Mouse (Mus musculus) natural killer cell, adult 2 months (primary cell): Measurements from ENCODE around the gene Zbtb24.

Experiments
- DNase-seq, 2 experiments: peaks; one replicate each; pipeline ENCODE4 v3.0.0; 2022; ENCODE audit warnings: low spot score in 2 of 2

Gene Zbtb24

DNA sequence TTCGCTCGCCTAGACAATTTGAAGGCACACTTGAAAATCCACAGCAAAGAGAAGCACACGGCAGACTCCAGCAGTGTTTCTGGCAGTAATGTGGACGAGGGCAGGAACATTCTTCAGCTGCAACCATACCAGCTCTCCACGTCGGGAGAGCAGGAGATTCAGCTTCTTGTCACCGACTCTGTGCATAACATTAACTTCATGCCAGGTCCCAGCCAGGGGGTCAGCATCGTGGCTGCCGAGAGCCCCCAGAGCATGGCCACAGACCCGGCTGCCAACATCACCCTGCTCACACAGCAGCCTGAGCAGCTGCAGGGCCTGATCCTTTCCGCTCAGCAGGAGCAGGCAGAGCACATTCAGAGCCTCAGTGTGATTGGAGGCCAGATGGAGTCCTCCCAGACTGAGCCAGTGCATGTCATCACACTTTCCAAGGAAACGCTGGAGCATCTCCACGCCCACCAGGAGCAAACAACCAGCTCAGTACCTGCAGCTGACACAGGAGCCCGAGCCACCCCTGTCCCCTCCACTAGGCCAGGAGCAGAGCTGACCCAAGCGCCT, 14.3 kb downstream of the Zbtb24 start:
- no peak for DNase-seq

DNA sequence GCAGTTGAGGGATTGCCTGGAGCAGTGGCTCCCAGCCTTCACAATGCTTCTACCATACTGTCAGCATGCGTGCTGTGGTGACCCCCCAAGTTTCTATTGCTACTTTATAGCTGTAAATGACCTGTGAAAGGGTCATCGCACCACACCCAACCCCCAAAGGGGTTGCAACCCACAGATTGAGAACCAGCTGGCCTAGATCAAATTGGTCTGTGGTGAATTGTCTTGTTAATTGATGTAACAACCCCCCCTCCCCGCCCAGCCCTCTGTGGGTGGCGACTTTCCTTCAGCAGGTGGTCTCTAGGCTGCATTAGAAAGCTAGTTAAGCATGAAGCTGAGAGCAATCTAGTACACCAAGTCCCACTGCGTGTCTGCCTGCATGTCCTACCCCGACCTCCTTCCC, 17.1 kb downstream of the Zbtb24 start:
- DNase-seq, result no peak

DNA sequence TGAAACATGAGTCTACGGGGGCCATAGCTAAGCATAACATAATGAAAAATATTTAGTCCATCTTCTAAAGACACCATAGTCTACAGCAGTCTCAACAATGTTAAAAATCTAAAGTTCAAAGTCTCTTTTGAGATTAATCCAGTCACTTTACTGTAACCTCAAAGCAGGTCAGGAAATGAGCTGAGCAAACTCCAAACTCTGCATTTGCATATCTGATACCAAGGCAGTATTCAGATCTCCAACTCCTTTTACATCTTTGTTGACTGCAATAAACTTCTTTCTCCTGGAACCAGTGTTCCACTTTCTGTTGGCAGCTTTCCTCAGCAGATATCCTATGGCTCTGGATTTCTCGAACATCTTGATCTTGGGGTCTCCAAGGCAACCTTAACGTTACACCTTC, 20.5 kb downstream of the Zbtb24 start:
- no peak for DNase-seq

DNA sequence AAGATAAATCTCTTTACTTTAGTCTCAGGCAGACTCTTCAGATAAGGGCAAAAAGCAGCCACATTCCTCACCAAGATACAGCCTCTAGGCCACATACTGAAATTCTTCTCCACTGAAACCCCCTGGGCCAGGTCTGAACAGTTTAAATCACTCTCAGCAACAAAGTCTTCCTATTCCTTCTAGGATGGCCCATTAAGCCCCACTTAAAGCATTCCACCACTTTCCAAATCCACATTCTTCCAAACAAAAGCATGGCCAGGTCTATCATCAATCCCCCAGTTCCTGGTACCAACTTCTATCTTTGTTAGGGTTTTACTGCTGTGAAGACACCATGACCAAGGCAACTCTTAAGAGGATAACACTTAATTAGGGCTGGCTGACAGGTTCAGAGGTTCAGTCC, 22.4 kb downstream of the Zbtb24 start:
- DNase-seq, result no peak

DNA sequence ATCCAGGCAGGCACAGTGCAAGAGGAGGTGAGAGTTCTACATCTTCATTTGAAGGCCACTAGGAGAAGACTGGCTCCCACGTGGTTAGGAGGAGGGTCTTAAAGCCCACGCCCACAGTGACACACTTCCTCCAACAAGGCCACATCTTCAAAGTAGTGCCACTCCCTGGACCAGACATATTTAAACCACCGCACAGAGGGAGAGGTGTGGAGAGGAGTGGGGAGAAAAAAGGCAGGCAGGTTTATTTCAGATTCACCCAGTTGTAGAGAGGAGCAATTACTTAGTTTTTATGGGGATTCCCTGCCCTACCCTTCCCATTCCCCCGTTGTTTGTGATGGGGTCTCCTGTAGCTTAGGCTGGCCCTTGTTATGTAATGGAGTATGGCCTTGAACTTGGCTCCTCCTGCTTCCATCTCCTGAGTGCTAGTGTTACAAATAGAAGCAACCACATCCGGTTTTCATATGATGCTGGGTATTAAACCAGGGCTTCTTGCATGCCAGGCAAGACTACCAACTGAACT, 22.8 kb downstream of the Zbtb24 start:
- DNase-seq, result peak; percentile 56 to 57

DNA sequence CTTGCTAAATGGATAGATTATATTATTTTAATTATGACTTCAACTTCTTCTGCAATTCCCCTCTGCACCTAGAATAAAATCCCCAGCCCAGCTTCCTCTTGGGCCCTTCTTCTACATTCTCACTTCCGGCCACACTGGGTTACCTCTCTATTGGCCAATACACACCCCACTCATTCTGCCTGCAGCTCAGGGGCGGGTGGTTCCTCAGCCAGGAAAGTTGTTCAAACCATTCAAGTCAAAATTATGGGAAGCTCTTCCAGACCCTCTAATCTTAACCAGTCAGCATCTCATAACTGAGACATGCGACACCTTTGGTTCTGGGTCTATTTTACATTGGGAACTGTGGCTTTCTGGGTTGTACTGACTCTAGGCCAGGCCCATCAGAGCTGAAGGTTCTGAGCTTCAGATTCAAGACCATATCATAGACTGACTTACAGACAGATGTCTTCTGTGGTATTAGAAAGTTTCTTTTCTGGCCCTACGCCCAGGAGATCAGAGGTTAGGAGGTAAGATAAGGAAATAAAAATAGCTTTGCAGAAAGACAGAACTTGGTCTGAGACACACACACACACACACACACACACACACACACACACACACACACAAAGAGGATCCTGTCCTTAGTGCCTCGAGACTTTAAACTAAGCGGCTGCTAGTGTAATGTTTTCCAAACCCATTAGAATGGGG, 23.7 kb downstream of the Zbtb24 start:
- DNase-seq, result peak; percentile 63 to 68

DNA sequence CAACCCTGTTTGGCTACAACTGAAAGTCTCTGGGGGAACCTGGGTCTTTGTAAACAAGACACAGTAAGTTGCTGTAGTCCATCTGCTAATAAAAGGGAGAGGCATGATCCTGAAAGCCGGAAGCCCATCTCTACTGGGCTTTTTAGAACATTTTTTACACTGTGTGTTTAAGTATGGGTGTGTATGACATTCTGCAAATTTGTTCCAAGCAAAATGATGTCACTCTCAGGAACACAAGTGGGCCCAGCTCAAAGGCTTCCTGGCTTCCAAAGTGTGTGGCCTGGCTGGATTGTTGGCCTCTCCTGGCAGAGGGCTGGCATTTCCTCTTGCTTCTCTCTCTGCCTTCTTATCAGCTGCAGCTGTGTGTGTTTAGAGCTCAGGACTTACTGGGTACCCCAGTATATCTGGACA, 24.8 kb downstream of the Zbtb24 start:
- DNase-seq, result no peak

DNA sequence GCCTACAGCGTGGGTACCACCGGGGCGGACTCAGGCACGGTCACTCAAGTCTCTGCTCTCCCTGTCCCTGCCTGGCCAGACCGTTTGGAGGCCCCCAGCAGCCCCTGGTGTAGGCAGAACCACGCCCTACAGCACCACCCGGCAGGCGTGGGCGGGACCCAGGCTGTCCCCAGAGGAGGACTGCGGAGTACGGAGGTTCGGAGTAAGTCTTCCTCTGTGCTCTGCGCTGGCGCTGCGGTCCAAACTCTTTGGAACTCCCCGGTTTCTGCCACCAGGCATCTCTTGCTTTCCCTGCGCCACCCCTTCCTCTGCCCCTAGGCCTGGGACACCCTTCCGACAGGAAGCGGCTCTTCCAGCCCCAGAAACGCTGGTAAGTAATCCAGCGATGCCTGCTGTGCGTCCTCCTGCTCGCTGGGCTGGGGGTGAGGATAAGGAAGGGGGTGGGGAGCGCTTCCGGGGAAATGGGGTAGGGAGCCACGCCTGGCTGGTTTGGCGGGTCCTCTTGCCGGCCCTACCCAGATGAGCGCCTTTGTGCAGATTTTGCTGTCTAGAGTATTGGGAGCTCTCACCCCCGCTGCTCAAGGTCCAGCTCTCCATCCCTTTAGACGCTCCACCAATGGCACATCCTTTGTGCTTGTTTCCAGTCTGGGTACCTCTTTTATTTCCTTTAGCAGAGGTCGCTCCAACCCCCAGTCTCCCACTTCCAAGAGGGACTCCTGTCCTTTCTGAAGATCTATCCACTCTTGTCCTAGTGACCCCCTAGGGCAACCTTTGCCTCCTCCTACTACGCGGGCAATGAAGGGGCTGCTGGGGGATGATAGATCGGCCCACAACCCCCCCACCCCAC, 26.2 kb downstream of the Zbtb24 start, which contains the start of gene Mical1:
Gene Mical1, plus strand, starts transcription at position 144 of the 847 bp plus-strand sequence.
- peak; percentile 68 to 79 for DNase-seq

DNA sequence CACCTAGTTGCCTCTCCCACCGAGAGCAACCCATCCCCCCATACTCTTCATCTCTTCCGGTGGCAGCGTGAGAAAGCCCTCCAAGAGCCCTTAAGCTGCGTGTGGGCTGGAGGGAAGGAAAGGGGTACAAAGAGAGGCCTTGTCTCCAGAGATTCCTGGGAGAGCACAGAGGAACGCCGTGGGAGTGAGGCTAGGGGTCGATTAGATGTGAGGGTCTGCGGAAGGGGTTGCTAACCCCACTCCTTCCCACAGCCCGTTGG, 26.8 kb downstream of the Zbtb24 start:
- DNase-seq, result no peak

DNA sequence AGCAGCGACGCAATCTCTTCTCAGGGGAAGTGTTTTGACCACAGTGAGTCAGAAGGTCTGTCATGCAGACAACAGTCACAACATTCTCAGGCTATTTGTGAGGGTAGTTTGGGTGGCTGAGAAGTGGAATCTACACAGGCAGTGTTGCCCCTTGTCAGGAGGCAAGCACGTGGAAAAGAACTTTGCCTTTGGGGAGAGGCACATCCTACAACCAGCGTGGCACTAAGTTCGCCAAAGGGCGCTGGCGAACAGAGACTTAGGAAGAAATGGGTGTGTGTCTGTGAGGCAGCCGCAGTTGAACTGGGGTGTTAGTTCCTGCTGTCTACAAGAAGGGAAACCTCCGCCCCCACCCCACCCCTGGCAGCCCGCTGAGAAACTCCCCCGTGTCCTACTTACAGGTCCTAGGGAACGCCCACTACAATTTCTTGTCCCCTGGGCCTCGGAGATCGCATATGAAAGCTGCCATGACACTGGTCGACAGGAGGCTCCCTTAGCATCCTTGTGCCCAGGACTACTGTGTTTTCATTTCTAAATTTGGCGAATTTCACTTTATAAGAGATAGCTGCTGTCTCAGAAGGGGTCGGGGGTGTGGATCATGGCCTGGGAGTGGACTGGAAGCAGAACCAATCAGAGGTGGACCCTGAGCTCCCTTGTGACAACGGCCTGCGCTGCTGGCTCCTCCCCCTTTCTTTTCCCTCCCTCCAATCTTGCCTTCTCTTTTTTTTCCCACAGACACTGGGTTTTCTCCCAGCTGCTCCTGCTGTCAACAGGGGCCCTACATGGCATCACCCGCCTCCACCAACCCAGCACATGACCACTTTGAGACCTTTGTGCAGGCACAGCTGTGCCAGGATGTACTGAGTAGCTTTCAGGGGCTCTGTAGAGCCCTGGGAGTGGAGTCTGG, 27.3 kb downstream of the Zbtb24 start:
- DNase-seq, result peak; percentile 81 to 82

DNA sequence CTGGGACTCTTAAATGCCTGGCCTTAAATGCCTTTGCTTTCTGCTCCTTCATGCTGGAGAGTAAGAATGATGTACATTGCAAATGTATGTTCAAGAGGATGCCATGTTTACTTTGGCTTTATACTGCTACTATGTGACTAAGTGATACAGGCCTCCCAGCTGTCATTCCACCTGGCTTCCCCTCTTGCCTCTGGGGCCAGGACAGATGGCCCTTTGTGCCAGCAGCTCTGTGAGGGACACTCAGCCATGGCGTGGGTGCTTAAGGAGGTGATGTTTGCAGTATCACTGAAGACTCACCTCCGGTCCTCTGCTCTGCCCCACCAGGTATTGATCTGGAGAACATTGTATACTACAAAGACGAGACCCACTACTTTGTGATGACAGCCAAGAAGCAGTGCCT, 29.8 kb downstream of the Zbtb24 start:
- no peak for DNase-seq

DNA sequence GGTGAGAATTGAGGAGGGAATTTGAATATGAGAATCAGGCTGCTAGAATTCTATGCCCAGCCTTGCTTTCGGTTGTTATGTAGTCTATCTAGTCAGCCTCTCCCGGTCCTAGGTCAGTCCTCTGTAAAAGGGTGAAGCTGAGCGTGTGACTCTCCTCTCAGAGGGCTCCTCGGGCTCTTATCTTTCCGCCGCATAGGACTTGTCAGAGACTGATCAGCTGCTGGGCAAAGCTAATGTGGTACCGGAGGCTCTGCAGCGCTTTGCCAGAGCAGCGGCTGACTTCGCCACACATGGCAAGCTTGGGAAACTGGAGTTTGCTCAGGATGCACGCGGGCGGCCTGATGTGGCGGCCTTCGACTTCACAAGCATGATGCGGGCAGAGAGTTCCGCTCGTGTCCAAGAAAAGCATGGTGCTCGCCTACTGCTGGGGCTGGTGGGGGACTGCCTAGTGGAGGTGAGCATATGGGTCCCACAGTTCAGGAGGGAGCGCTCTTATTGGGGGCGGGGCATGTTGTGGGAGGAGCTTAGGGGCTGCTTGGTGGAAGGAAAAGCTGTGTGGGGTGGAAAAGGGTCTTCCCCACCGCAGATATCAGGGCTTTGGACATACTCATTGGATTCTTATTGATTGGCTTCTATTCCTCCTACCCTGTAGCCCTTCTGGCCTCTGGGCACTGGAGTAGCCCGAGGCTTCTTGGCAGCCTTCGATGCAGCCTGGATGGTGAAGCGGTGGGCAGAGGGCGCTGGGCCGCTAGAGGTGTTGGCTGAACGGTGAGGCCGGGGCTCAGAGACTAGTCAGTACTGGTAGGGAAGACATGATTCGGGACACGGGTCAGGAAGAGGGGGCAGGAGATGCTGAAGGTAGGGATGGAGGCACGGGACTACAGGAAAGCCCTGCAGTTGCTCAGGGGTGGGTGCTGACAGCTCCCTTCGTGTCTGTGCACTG, 31.0 kb downstream of the Zbtb24 start:
- no peak for DNase-seq

DNA sequence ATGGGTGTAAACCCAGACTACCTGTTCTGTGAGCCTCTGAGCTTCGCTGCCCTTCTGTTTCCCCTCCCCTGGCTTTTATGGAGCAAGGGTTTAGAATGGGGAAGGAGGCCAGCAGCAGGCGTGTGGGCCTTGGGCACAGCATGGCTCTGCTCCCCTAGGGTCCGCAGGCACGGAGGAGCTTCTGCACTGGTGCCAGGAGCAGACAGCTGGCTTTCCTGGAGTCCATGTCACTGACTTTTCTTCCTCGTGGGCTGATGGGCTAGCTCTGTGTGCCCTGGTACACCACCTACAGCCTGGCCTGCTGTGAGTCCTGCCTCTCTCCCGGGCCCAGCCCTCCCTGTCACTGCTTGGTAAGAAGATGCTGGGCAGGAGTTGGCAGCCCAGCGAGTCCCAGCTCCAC, 32.3 kb downstream of the Zbtb24 start:
- DNase-seq, result no peak

DNA sequence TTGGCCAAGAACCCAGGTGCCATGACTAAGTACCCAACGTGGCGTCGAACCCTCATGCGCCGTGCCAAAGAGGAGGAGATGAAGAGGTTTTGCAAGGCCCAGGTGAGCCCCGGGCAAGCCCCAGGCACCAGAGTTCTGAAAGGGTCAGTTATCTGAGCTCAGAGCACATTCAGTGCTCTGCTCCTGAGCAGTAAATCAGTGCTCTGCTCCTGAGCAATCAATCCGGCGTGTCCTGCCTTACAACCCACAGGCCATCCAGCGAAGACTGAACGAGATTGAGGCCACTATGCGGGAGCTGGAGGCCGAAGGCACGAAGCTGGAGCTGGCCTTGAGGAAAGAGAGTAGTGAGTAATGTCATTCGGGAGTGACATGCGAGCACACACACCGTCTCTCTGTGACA, 35.6 kb downstream of the Zbtb24 start:
- no peak for DNase-seq

DNA sequence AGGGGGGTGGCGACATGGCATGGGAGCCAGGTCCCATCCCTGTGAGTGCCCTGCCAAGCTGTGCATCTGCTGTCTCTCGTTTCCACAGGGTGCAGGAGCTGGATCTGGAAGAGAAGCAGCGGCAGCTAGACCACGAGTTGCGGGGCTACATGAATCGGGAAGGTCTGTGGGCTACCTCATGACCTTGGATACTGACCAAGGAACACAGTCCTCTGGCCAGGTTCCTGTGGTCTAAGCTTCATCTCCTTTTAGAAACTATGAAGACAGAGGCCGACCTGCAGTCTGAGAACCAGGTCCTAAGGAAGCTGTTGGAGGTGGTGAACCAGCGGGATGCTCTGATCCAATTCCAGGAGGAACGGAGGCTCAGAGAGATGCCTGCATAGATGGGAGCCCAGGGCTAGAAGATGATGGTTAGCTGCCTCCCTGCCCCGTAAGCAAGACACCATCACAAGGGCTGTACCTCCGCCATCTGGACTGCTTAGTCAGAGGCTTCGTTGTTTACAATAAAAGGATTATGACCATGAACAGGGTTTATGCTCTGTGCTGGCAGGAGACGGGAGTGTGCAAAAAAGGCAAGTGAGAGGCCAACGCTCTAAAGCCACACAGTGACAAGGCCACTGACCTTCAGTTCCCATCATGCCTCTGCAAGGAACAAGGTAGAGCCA, 36.5 kb downstream of the Zbtb24 start:
- no peak for DNase-seq

DNA sequence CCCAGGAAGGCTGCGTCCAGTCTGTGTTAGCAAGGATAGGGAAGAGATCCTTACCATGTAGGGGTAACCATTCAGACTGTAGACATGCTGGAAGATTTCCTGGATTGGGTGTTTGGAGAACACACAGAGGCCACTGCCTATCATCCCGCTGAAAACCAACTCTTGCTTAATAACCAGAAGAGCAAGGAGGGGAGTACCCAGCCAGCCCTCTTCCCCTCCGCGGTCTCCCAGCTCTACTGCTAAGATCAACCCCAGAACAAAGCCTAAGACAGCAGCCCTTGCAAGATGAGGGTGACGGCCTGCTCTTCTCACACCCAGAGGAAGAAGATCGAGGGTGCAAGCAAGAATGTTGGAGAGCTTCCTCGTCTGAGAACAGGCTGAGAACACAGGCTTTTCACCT, 38.7 kb downstream of the Zbtb24 start:
- DNase-seq, result no peak

DNA sequence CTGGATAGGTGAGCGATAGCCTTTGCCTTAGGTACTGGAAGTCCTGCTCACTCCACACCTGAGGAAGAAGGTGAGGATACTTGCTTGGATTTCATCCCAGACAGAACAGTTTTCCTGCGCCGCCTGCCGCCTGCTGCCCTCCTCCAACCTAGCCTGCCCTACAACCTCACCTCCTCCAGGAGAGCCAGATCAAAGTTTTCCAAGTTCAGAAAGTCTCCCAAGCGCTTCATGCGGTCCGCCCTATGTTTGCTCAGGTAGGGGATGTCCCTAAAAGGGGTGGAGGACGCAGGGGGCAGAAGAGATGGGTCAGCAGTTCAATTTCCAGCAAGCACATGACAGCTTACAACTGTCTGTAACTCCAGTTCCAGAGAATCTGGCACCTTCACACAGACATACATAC, 39.1 kb downstream of the Zbtb24 start:
- no peak for DNase-seq

DNA sequence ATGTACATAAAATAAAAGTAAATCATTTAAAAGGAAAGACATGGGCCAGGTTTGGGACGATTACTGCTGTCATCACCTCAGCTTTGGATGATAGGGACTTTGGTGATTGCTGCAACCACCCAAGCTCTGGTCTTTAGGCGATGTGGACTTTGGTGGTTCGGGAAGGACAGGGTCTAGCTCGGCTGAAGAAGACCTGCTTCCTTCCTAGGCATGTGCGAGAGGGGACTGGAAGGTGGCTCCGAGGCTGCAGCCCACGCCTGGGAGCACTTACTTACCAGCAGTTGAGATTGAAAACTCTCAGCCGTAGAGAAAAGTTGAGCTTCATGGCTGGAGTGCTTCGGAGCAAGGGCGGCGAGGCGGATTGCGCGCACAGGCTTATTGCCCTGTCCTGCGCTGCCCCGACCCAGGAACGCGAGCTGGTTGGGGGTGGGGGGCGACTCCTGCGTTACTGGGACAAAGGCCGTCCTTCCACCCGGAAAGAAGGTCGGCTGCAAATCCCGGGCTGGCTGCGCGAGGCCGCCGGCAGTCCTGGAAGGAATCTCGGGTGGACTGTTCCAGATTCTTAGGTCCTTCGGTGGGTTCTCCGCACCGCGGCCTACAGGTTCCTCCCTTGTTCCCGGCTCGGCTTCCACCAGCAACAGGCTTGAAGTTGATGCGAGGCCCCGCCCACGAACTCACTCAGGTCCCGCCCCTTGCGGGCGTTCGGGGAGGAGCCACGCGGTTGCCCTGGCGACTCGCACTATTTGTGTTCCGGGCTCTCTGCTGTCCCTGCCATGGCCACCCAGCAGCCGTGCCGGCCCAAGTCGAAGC, 39.7 kb downstream of the Zbtb24 start, which contains the start of the genes Smpd2 and Ppil6:
Gene Smpd2, minus strand, starts transcription at position 662 of the 810 bp plus-strand sequence.
Gene Ppil6, plus strand, starts transcription at position 732 of the 810 bp plus-strand sequence.
- peak; percentile 92 to 93 for DNase-seq

DNA sequence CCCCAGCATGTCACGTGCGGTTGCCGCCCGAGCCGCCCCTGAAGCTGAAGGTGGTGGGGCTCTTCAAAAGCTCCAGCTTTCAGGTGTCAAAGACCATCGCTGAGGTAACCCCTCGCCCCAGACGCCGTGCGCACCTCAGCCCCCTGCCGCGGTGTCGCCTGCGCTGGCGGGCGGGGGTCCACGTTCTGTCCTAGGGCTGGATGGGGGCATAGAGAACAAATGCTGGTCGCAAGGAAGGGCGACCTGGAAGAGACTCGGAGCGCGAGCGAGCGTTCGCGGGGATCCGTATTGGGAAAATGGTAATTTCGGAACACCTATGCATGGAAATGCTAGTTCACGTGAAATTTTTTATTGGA, 40.3 kb downstream of the Zbtb24 start:
- no peak for DNase-seq
